Mouse (Mus musculus) heart, adult 18-20 months (tissue): ENCODE results near the gene Sorcs1. TPM values are rescaled to one million over a fixed set of nuclear protein-coding genes. Genes with fewer than 3 reads are reported as not detected.
A peak's percentile ranks its signal among the peaks of the same experiment; 100 is the strongest.

Source experiments
- DNase-seq, 2 experiments: peaks; one replicate each; pipeline ENCODE4 v3.0.0; 2021 to 2022; ENCODE audit warnings: mixed read lengths in 1 of 2
- total RNA-seq, 2 experiments: library from RNA; stranded (reverse); gene quantifications; 2 replicates each; pipeline ENCODE4 v1.2.3; 2021

Gene Sorcs1
- total RNA-seq, 2 experiments from 2014 or later: 0.33 TPM; not detected in 1

DNA sequence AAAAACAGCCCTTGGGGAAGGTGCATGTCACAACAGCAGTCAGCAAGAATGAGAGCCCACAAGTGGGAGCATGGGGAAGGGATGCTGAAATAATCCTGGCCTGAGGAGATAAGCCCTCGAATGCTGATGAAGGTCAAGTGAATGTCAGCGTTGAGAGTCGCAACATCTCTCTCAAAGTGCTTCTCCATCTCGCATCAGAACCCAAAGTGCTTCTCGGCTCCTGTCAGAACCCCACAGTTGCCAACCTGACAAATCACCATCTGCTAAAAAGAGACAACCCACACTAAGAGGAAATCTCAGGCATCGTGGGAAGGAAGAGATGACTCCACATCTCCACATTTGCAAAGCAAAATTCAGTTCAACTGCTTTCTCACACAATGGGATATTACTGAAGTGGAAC is 119.7 kb downstream of the Sorcs1 start:
- DNase-seq: no peak

DNA sequence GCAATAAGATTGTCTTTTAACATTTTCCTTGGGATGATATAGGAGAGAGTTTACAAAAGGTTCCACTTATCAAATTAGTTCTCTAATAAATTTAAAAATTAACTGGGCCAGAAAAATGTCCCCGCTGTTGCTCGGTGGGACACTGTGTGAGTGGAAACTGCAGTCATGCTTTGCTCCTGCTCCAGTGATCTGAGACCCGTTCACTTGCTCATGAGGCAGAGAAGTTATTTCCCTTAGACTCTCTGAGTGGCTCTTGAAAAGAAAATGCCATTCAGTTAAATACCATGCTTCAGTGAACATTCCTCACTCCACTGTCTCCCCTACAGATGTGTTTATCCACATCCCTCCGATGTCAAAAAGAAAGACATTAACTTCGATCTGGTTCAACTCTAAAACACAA is 144.4 kb downstream of the Sorcs1 start:
- DNase-seq: no peak

DNA sequence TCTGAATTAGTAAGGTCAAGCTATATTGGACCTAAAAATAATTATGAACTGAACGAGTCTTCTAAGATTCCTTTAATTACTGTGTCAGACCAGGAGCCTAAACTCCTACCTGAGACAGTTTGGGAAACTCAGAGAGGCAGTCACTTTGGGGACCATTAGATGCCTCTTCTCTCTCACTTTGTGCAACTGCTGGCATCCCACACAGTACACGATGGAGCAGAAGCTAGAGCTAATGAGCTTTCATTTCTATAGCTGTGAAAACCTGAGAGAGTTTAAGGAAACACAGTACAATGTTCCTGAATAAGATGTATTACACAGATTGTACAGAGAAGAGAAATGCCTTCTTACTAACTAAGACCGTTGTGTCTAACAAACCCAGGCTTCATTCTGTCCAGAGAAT is 150.6 kb downstream of the Sorcs1 start:
- DNase-seq: no peak

DNA sequence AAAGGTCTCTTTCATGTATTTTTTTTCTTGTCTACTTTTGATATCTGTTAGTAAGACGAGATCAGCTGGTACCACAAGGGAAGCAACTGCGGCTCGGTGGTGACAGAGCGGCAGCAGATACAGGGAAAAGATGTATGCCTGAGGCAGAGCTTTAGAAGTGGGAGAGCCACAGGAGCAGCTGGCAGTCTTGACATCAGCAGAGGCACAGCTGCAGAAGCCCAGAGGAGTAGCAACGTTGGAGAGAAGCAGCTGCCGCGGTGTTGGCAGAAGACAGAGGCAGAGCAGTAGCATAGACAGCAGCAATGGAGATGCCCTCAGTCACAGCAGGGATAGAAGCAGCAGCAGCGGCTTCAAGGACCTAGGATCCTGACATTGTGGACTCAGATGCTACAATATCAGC is 152.4 kb downstream of the Sorcs1 start:
- DNase-seq: no peak

DNA sequence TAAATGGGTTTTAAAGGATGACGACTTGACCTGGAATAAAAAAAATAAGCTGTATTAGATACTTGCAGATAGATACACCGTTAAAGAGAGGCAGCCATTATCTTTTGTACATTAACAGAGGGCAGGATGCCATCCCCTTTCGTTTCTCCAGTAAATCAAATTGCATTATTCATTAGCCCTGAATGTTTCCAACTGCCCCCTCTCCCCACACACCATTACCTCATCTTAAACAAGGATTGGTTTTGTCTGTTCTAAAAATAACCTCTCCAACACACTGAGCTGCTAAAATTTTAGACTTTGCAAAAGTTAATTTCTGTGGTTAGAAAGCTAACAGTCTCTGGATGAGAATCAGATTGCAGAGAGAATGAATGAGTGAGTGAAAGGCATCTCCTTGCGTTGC is 156.5 kb downstream of the Sorcs1 start:
- no peak for DNase-seq

DNA sequence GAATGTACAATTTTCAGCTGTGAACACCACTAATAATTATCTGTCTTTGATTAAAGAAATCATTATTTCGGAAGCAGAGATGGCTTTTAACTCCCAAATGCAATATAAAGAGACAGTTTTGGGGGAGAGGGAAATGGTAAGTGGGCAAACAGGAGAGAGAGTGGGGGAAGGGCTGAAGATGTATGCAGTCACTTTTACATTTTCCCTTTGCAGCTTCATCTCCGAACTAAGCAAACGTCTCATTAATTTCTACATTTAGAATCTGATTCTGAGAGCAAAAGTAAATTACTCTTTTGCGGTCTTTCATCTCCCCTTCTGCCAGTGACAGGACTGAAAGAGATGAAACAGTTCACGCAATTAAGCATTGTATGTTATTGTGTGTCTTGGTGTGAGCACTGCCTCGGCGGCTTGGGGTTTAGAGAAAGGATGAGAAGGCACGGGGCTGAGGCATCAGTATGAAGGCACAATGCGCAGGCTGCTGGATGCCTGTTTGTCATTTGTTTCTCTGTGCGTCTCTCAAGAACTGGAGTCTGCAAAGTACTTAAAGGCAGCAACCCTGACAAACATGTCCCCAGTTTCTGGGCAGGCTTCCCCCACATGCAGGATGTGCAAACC is 163.3 kb downstream of the Sorcs1 start:
- no peak for DNase-seq

DNA sequence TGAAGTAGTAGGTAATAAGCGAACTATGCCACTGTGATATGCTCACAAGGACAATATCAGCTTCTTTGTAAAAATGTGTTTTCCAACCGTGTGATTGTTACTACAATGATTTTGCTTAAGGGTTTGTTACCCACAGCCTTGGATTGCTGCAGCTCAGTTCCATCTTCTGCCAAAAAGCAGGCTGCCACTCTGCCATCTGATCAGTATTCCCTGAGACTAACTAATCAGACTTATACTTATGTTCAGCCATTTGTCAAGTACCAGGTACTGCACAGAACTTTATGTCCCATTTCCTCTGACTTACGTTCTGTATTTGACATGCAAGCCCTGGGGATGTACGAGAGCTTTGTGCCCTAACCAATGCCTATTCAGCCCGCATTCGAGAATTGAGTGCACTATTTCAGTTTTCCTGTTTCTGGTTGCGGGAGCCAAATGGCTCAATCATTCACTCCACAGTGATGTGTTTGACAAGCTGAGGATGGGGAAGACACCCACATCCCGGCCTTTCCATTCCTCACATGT is 164.1 kb downstream of the Sorcs1 start:
- no peak for DNase-seq

DNA sequence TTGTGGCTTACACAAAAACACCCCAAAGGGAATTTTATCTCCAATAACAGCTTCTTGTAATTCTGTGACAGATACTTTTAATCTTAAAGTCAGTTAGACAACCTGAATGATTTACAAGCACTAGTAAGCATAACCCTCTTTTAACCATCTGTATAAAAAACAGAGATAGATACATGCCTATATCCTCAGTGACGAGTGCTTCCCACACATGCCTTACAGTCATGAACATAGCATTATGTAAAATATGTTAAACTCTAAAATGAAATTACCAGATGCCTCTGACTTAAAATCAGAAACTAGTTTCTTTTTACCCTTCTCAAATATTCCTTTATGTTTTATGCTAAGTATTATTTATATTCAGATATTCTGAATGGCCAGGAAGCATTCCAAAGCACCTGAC is 175.6 kb downstream of the Sorcs1 start:
- no peak for DNase-seq

DNA sequence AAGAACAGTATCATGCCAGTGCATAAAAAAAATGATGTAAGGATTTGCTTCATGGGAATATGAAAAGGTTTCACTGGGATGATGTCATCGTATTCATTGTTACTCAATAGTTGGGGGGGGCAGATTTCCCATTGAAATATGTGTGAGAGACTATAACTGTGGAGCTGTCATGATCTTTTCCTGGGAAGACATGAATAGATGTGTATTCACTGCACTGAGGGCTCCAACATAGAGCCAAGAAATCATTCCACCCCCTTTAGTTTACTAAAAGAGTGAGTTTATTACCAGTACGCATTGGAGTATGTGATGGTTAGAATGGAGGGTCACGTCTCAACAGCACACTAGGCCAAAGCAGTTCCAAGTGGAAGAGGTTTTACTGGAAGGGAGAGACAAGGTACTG is 187.3 kb downstream of the Sorcs1 start:
- no peak for DNase-seq

DNA sequence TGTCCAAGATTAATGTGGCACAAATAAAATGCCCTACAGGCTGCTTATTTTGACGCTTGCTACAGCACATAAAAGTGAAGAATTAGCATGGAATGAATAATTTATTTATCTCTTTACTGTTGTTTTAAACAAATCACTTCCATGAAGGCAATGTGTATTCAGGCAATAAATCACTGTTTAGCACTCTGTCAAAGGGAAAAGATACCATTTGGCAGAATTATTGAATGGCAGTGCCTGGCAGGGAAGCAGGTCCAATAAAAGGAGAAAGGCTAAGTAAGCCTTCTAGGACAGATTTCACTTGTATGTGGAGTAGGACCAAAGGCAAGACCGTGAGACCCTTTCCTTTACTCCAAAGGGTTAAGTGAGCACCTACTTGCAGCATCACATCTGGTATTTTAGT is 187.7 kb downstream of the Sorcs1 start:
- DNase-seq: no peak

DNA sequence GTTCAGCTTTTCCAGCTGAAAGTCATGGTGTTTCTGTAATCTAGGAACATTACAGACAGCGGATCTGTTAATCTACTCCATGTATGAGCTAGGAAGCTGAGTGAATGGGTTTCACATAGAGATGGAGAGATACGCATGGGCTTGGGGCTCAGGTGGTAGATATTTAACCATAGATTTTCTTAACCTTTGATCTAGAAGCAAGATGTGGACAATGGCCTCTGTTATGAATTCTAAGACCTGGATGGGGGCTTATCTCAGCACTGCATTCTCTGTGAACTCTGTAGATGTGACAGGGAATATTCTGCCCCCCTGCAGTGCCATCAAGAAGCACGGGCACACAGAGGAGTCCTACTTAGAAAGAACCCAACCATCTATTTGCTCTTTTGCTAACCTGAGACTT is 188.7 kb downstream of the Sorcs1 start:
- DNase-seq: no peak

DNA sequence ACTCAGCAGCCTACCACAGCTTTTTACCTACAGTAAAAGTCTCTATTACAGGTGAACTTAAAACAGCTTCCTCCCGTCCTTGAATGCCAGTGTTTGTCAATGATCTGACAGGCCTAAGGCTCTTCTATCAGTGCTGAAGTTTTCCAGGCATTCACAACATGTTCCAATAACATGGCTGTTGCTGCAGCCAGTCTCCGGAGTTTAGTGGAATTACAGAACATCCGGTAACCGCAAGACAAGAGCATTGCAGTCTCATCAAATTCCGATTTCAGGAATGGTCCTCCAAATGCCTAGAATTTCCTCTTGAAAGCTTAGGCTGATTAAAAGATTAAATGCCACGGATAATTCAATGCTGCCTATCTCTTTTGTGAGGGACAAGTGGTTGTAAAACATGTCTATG is 190.0 kb downstream of the Sorcs1 start:
- DNase-seq: no peak

DNA sequence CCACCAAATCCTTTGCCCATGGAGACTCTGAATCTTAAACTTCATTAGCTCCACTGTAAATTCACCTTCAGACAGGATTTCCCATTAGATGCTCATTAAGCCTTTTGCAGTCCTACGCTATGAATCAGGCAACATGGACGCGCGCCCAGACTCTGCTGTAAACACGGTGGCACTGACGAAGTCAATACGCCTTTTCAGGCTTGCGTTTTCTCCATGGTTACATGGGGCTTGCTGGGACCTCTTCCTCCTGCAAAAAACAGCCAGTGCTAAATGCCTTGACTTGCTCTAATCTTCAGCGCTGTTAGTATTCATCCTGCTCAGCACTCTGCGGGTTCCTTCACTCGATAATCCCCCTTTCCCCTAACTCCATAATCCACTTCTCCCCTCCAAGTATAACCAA is 190.7 kb downstream of the Sorcs1 start:
- DNase-seq: peak in 1 of 2 experiments; percentile 2

DNA sequence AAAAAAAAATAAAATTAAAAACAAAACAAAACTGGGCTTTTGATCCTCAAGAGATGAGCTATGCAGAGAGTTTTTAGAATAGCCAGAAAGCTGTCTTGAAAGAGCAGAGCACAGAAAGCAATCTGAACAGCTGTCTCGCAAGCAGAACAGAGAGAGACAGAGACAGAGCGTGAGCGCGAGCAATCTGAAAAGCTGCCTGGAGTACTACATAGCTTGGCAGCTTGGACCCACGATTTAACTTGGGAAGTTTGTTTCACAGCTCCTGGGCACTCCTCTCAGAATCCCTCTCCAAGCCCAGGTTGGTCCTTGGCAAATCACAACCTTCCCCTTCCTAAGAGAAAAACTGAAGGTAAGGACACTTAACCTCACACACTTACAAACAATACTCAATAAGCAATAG is 192.1 kb downstream of the Sorcs1 start:
- no peak for DNase-seq

DNA sequence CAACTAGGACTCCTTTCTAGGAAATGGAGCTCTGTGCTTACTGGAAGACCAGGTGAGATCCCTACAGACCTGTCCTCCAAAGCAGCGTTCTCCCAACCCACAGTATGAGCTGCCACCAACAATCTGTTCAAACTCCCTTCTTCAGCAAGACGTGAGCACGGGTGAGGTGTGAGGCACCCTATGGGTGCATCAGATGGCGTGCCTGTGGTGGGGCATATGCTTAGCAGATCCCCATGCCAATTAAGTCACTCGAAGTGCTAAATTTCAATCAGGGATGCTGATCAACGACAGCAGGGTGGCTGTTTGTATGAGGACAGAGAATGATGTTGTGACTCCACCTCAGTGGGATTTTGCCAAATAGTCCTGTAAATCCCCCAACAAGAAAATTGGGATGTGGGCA is 201.7 kb downstream of the Sorcs1 start:
- no peak for DNase-seq

DNA sequence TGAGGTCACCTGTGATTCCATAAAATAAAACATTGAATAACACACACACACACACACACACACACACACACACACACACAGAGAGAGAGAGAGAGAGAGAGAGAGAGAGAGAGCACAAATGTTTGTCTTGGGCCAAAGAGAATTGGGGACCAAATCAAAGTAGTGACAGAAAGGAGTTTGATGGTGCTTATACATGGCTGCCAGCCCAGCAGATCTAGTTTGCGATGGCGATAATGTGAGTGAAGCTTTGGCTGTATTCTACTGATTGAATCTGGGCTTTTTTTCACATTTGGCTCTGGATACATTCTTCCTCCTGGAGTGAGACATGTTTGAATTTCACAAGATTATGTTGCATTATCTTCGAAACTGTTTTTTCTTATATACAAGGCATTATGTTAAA is 209.9 kb downstream of the Sorcs1 start:
- no peak for DNase-seq

DNA sequence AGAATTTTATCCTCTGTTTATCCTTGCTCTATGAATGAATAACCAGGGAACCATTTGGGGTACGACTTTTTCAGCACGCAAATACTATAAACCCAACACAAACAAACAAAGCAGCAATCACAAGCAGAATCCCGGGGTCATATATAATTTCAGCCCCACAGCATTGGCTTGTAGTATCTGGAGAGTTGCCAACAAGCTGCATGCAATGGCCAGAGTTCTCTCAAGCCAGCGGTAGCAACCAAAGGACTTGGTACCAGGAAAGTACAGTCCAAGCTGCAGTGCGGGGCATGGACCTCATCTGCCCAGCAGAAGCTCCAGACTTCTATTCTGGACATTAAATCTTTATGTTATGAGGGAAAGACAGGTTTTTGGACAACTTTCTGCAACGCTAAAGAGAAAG is 213.6 kb downstream of the Sorcs1 start:
- DNase-seq: no peak

DNA sequence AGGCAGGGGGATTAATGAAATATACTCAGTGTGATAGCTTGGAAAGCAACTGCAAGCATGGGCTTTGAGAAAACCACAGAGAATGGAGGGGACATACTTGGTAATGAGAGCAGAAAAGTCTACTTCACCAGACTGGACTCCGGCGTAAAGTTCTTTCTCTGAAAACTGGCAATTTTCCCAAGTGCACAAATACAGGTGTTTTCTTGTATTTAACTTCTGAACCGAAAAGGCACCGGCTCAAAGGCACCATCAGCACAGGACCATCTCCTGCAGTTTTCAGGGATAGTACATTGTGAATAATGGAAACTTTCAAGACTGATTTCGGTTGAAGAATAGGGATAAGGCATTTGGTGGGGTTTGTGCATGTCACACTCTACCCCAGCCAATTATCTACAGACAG is 219.9 kb downstream of the Sorcs1 start:
- DNase-seq: no peak

DNA sequence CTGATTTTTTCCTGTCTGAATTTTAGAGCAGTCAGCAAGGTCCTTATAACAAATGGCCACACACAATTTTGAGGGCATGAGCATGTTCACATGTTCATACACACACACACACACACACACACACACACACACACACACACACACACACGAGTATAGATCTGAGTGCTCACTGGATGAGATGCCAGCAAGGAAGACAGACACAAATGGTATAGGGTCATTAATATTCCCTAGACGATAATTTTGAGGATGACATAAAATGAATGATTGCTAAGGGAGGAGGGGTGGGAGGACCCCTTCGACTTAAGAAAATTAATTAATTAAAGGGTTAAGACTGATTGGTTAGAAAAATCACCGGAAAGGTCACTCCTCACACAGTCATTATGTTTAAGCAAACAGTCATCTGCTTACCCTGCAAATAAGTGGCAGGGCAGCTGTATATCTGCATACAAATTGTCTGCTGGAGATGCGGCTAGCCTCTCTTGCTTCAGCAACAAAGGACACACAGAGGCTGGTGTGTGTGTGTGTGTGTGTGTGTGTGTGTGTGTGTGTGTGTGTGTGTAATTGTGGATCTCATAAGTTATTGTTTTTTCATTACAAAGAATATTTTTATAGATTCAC is 221.1 kb downstream of the Sorcs1 start:
- no peak for DNase-seq

DNA sequence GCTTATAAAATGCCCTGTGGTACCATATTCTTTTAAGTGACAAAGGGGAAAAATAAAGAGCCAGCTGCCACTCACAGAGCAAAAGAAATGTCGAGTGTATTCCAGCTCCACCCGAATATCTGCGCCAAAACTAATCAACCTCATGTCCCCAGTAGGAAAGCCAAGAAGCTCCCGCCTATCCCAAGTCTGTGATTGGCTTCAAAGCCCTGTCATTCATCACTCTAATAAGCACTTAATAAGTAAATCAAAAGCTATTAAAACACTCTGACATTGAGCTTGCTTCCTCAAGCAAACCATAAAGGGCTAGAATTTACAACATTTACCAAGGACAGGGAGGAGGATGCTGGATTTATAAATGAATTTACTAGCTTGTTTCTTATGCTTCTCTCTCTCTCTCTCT is 237.3 kb downstream of the Sorcs1 start:
- DNase-seq: no peak

DNA sequence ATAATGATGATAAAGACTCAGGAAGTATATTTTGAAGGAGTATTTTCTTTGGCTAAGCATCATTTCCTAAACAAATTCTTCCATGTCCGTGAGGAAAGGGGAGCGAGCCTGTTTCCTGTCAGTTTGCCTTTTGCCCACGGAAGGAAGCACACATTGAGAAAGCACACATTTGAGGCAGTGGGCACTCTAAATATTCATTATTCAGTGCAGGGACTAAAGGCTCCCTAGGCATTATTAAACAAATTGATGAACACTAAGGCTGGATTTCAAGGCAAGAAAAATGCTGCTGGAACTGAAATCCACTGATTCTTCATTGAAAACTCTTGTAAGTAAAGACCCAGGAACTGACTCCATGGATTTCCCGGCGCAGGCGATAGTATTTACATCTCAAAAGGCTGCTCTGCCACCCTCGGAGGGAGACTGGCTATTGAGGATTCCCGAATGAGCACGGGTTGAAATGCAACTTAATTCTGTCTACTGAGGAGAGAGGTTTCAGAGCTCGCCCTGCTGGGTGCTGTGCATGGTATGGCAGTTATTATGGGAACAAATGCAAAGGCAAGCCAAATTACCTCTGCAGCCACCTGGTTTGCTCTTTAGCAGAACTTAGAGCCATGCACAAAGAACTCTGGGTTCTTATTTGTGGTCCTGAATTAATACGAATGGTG is 238.1 kb downstream of the Sorcs1 start:
- DNase-seq: no peak

DNA sequence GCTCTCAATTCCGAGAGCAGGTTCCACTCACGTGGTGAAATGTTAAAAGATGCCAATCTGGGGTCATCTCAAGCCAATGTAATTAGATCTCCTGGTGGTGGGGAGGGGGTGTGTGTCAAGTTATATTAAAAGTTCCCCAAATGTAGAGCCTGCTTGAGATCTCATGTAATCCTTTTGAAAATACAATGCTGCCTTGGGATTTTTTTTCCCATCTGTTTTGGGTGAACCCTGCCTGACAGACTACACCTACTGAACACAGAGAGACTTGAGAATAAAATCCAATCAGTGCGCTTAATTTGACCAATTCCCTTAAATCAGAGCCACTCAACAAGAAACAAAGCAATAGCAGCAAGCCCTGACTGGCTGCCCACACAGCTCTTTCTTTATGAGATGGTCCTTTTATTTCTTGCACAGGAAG is 239.0 kb downstream of the Sorcs1 start:
- DNase-seq: no peak

DNA sequence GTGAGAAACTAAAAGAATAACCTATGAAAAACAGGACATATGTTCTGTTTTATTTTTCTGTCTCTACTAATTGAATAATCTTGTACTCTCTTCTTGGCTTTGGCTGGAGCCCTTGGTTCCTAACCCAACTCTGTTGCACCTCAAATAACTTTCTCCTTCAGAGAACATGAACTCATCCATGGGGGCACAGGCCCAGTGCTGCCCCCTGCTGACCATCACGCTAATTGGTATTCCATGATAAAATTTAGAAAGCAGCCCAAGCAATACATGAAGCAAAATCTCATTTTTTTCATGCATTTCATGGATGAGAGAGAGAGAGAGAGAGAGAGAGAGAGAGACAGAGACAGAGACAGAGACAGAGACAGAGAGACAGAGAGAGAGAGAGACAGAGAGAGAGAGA is 255.5 kb downstream of the Sorcs1 start:
- no peak for DNase-seq
